ENCODE assay signal across 8 mouse cellular contexts in genomic region chr4:154927899-154928337, GRCm38 (mm10). TPM values are rescaled to one million over a fixed set of nuclear protein-coding genes. Genes with fewer than 3 reads are reported as not detected.
DNase-seq lines count a peak whose midpoint lies in the region; ATAC-seq and TF ChIP-seq lines count a peak whose summit lies in the region.

No protein-coding gene starts in this region.

- no peak for TF ChIP-seq CTCF in embryonic fibroblast, embryonic 13.5 days (IDR thresholded peaks at IDR 0.05; ENCODE audit: borderline replicate concordance, insufficient read depth, low read length)
- no peak for TF ChIP-seq CTCF in liver, embryonic 14.5 days (IDR thresholded peaks at IDR 0.05; ENCODE audit: low read depth)
- TF ChIP-seq CTCF in spleen, adult 2 months (IDR thresholded peaks at IDR 0.05; ENCODE audit: extremely low read depth, insufficient read depth, insufficient read length, insufficient replicate concordance) = no peak

- no peak for DNase-seq in forebrain, embryonic 11.5 days (ENCODE audit: low spot score)
- no peak for DNase-seq in liver, embryonic 14.5 days (ENCODE audit: low read depth in 3 of 3, low spot score in 3 of 3)
- DNase-seq in spleen, adult 2 months (ENCODE audit: low read depth in 1 of 2, low spot score in 2 of 2) = peak; percentile 38 to 45
- DNase-seq in frontal cortex, postnatal 10 days (ENCODE audit: low spot score in 2 of 2) = no peak
- no peak for DNase-seq in retina, embryonic 14.5 days (ENCODE audit: low spot score)

- no peaks in the 10 kb centered on the region for H3K36me3 ChIP-seq in forebrain, embryonic 11.5 days (ENCODE audit: control insufficient read depth, insufficient read depth, low read length)
- no peaks in the 10 kb centered on the region for H3K36me3 ChIP-seq in forebrain, embryonic 15.5 days
- peaks cover 39% of the 10 kb centered on the region for H3K36me3 ChIP-seq in liver, embryonic 14.5 days (replicated peaks; ENCODE audit: control insufficient read depth, insufficient read depth, low read depth)
- H3K36me3 ChIP-seq in spleen, adult 2 months (ENCODE audit: control insufficient read depth, insufficient read depth, low read length) = peaks cover 23% of the 10 kb centered on the region

- H3K9me3 ChIP-seq in forebrain, embryonic 11.5 days (ENCODE audit: control insufficient read depth, low read length) = no peaks in the 10 kb centered on the region
- no peaks in the 10 kb centered on the region for H3K9me3 ChIP-seq in forebrain, embryonic 15.5 days
- H3K9me3 ChIP-seq in liver, embryonic 14.5 days (ENCODE audit: control insufficient read depth, low read length) = no peaks in the 10 kb centered on the region

- no peaks in the 10 kb centered on the region for H3K27me3 ChIP-seq in forebrain, embryonic 11.5 days (ENCODE audit: control insufficient read depth, insufficient read depth, low read length)
- H3K27me3 ChIP-seq in forebrain, embryonic 15.5 days = no peaks in the 10 kb centered on the region
- H3K27me3 ChIP-seq in liver, embryonic 14.5 days (ENCODE audit: control insufficient read depth, insufficient read depth, low read length) = no peaks in the 10 kb centered on the region
- H3K27me3 ChIP-seq in spleen, adult 2 months (ENCODE audit: control insufficient read depth, insufficient read depth, low read length) = no peaks in the 10 kb centered on the region

- ATAC-seq in forebrain, embryonic 11.5 days (replicated peaks; ENCODE audit: low FRiP score) = no peak
- ATAC-seq in forebrain, embryonic 15.5 days (replicated peaks) = no peak
- ATAC-seq in inflammation-experienced regulatory T-cells, adult 6 months = peak; percentile 86
- peak; percentile 73 for ATAC-seq in liver, embryonic 14.5 days (ENCODE audit: insufficient read depth)

- TF ChIP-seq POLR2A in embryonic fibroblast, embryonic 13.5 days (IDR thresholded peaks at IDR 0.05; ENCODE audit: low read depth, low read length) = no peak
- TF ChIP-seq POLR2A in spleen, adult 2 months (IDR thresholded peaks at IDR 0.05; ENCODE audit: low read depth, low read length) = no peak

- WGBS in forebrain, embryonic 11.5 days = 65% methylated on average over 5 of the region's 5 CpGs
- 79% methylated on average over 5 of the region's 5 CpGs for WGBS in forebrain, embryonic 15.5 days
- WGBS in liver, embryonic 14.5 days (ENCODE audit: insufficient replicate concordance) = under 1% methylated on average over 5 of the region's 5 CpGs
- WGBS in spleen, adult 2 months = 0% methylated on average over 5 of the region's 5 CpGs

- no peak for TF ChIP-seq EP300 in liver, embryonic 14.5 days (IDR thresholded peaks at IDR 0.05; ENCODE audit: low read depth)

- H3K27ac ChIP-seq in forebrain, embryonic 11.5 days (ENCODE audit: low read depth, low read length) = peak overlapping the region; percentile 13; the same call in 1 of the 2 replicates
- H3K27ac ChIP-seq in forebrain, embryonic 15.5 days (replicated peaks) = no peak overlapping the region
- H3K27ac ChIP-seq in embryonic fibroblast, embryonic 13.5 days (ENCODE audit: insufficient read depth, low read length) = 0 out of 2 replicates have a peak overlapping the region, but pooled peaks have one; percentile 12
- H3K27ac ChIP-seq in liver, embryonic 14.5 days = peak overlapping the region; percentile 98
- H3K27ac ChIP-seq in spleen, adult 2 months (ENCODE audit: insufficient read depth, low read length) = peak overlapping the region; percentile 93

- H3K4me3 ChIP-seq in forebrain, embryonic 11.5 days (ENCODE audit: low read depth, low read length) = no peak overlapping the region
- H3K4me3 ChIP-seq in forebrain, embryonic 15.5 days = no peak overlapping the region
- H3K4me3 ChIP-seq in embryonic fibroblast, embryonic 13.5 days (ENCODE audit: insufficient read depth, low read length) = peak overlapping the region; percentile 15; the same call in 1 of the 2 replicates
- peak overlapping the region; percentile 90 to 95 for H3K4me3 ChIP-seq in liver, embryonic 14.5 days (ENCODE audit: insufficient read depth in 1 of 2, low read depth in 2 of 2, low read length in 2 of 2)
- H3K4me3 ChIP-seq in spleen, adult 2 months (ENCODE audit: extremely low read depth, insufficient read depth, insufficient read length) = peak overlapping the region; percentile 77

- H3K4me1 ChIP-seq in forebrain, embryonic 11.5 days (replicated peaks; ENCODE audit: control insufficient read depth, insufficient read depth, low read length) = no peaks in the 10 kb centered on the region
- H3K4me1 ChIP-seq in forebrain, embryonic 15.5 days = no peaks in the 10 kb centered on the region
- H3K4me1 ChIP-seq in embryonic fibroblast, embryonic 13.5 days (ENCODE audit: control insufficient read depth, insufficient read depth, low read length) = no peaks in the 10 kb centered on the region
- H3K4me1 ChIP-seq in liver, embryonic 14.5 days (replicated peaks; ENCODE audit: control insufficient read depth in 2 of 2, insufficient read depth in 2 of 2, low read length in 1 of 2) = peaks cover 41 to 48% of the 10 kb centered on the region in 2 experiments
- peaks cover 19% of the 10 kb centered on the region; the same call in 1 of the 2 replicates for H3K4me1 ChIP-seq in spleen, adult 2 months (ENCODE audit: control insufficient read depth, insufficient read depth, insufficient read length)

- no peak overlapping the region for H3K9ac ChIP-seq in forebrain, embryonic 11.5 days (ENCODE audit: low read length)
- H3K9ac ChIP-seq in forebrain, embryonic 15.5 days (replicated peaks) = no peak overlapping the region
- peak overlapping the region; percentile 97 for H3K9ac ChIP-seq in liver, embryonic 14.5 days (replicated peaks)

- H3K4me2 ChIP-seq in forebrain, embryonic 11.5 days (ENCODE audit: low read depth, low read length, severe bottlenecking) = no peak overlapping the region
- no peak overlapping the region for H3K4me2 ChIP-seq in forebrain, embryonic 15.5 days (replicated peaks)
- H3K4me2 ChIP-seq in liver, embryonic 14.5 days (ENCODE audit: low read depth) = peak overlapping the region; percentile 76

RNA-seq across cellular contexts. Expression of gene Tnfrsf14, which starts 0.4 kb away (rescaled TPM):
- 0.61 and 1.4 TPM in 2 replicates for polyA plus RNA-seq in forebrain, embryonic 11.5 days (2014; fragmentation: Nextera tagmentation; extraction: Ambion mirVana)
- polyA plus RNA-seq in forebrain, embryonic 15.5 days (2015; fragmentation: Nextera tagmentation; extraction: Ambion mirVana) = 0.36 TPM in 1 of 2 replicates, not detected in the other
- polyA plus RNA-seq in embryonic fibroblast, embryonic 13.5 days (2011; ENCODE audit: insufficient read length, low read depth, missing spikeins) = 4.8 and 17.6 TPM in 2 replicates
- 100 to 1,000 TPM in 2 of 3 experiments, 10 to 100 TPM in 1; 10.2 to 157 (median 117) TPM for polyA plus RNA-seq in inflammation-experienced regulatory T-cells, adult 6 months (2017; shearing (Covaris generic))
- polyA plus RNA-seq in liver, embryonic 14.5 days (2012; rRNA removed) = 122 and 308 TPM in 2 replicates
- polyA plus RNA-seq in liver, embryonic 14.5 days (2014; fragmentation: Nextera tagmentation; extraction: Ambion mirVana) = 37.0 and 38.7 TPM in 2 replicates
- 210 and 232 TPM in 2 replicates for polyA plus RNA-seq in spleen, adult 2 months (2012; rRNA removed)

RNA-seq across cellular contexts. Expression of gene Fam213b, which starts 29.0 kb away (rescaled TPM):
- polyA plus RNA-seq in forebrain, embryonic 11.5 days (2014; fragmentation: Nextera tagmentation; extraction: Ambion mirVana) = 29.4 and 32.0 TPM in 2 replicates
- 36.8 and 40.5 TPM in 2 replicates for polyA plus RNA-seq in forebrain, embryonic 15.5 days (2015; fragmentation: Nextera tagmentation; extraction: Ambion mirVana)
- 13.2 and 13.7 TPM in 2 replicates for polyA plus RNA-seq in embryonic fibroblast, embryonic 13.5 days (2011; ENCODE audit: insufficient read length, low read depth, missing spikeins)
- polyA plus RNA-seq in inflammation-experienced regulatory T-cells, adult 6 months (2017; shearing (Covaris generic)) = 10 to 100 TPM in 2 of 3 experiments, 1 to 10 TPM in 1; 2.8 to 17.4 (median 15.1) TPM
- 4.0 and 5.8 TPM in 2 replicates for polyA plus RNA-seq in liver, embryonic 14.5 days (2012; rRNA removed)
- 9.3 and 9.8 TPM in 2 replicates for polyA plus RNA-seq in liver, embryonic 14.5 days (2014; fragmentation: Nextera tagmentation; extraction: Ambion mirVana)
- polyA plus RNA-seq in spleen, adult 2 months (2012; rRNA removed) = 22.2 and 33.6 TPM in 2 replicates

RNA-seq across cellular contexts. Expression of gene Hes5, which starts 32.8 kb away (rescaled TPM):
- polyA plus RNA-seq in forebrain, embryonic 11.5 days (2014; fragmentation: Nextera tagmentation; extraction: Ambion mirVana) = 313 and 318 TPM in 2 replicates
- polyA plus RNA-seq in forebrain, embryonic 15.5 days (2015; fragmentation: Nextera tagmentation; extraction: Ambion mirVana) = 125 and 127 TPM in 2 replicates
- not detected in 2 replicates for polyA plus RNA-seq in embryonic fibroblast, embryonic 13.5 days (2011; ENCODE audit: insufficient read length, low read depth, missing spikeins)
- polyA plus RNA-seq in inflammation-experienced regulatory T-cells, adult 6 months (2017; shearing (Covaris generic)) = 1 to 10 TPM in 2 of 3 experiments, not detected in 1; 1.2 to 1.3 TPM
- 0.04 and 0.16 TPM in 2 replicates for polyA plus RNA-seq in liver, embryonic 14.5 days (2012; rRNA removed)
- polyA plus RNA-seq in liver, embryonic 14.5 days (2014; fragmentation: Nextera tagmentation; extraction: Ambion mirVana) = not detected in 2 replicates
- polyA plus RNA-seq in spleen, adult 2 months (2012; rRNA removed) = 5.4 and 10.5 TPM in 2 replicates

RNA-seq across cellular contexts. Expression of gene Pank4, which starts 36.0 kb away (rescaled TPM):
- 43.1 and 49.1 TPM in 2 replicates for polyA plus RNA-seq in forebrain, embryonic 11.5 days (2014; fragmentation: Nextera tagmentation; extraction: Ambion mirVana)
- 43.5 and 48.9 TPM in 2 replicates for polyA plus RNA-seq in forebrain, embryonic 15.5 days (2015; fragmentation: Nextera tagmentation; extraction: Ambion mirVana)
- polyA plus RNA-seq in embryonic fibroblast, embryonic 13.5 days (2011; ENCODE audit: insufficient read length, low read depth, missing spikeins) = 19.0 and 19.8 TPM in 2 replicates
- polyA plus RNA-seq in inflammation-experienced regulatory T-cells, adult 6 months (2017; shearing (Covaris generic)) = 10 to 100 TPM; 22.1 to 59.6 (median 49.1) TPM
- polyA plus RNA-seq in liver, embryonic 14.5 days (2012; rRNA removed) = 27.9 and 32.5 TPM in 2 replicates
- polyA plus RNA-seq in liver, embryonic 14.5 days (2014; fragmentation: Nextera tagmentation; extraction: Ambion mirVana) = 19.5 and 21.6 TPM in 2 replicates
- polyA plus RNA-seq in spleen, adult 2 months (2012; rRNA removed) = 58.0 and 69.5 TPM in 2 replicates

RNA-seq across cellular contexts. Expression of gene Mmel1, which starts 58.5 kb away (rescaled TPM):
- 0.21 TPM in 1 of 2 replicates, not detected in the other for polyA plus RNA-seq in forebrain, embryonic 11.5 days (2014; fragmentation: Nextera tagmentation; extraction: Ambion mirVana)
- 0.36 and 0.56 TPM in 2 replicates for polyA plus RNA-seq in forebrain, embryonic 15.5 days (2015; fragmentation: Nextera tagmentation; extraction: Ambion mirVana)
- polyA plus RNA-seq in embryonic fibroblast, embryonic 13.5 days (2011; ENCODE audit: insufficient read length, low read depth, missing spikeins) = not detected in 2 replicates
- not detected for polyA plus RNA-seq in inflammation-experienced regulatory T-cells, adult 6 months (2017; shearing (Covaris generic))
- 2.1 and 2.4 TPM in 2 replicates for polyA plus RNA-seq in liver, embryonic 14.5 days (2012; rRNA removed)
- 2.7 and 2.9 TPM in 2 replicates for polyA plus RNA-seq in liver, embryonic 14.5 days (2014; fragmentation: Nextera tagmentation; extraction: Ambion mirVana)
- polyA plus RNA-seq in spleen, adult 2 months (2012; rRNA removed) = 0.22 TPM in 2 replicates

Comparison
In these comparisons a context has a peak if more than half of its experiments do, and no peak if none do; other contexts are left out.
1. ATAC-seq: peak in inflammation-experienced regulatory T-cells, adult 6 months (single experiment) and liver, embryonic 14.5 days (single experiment); none in forebrain, embryonic 11.5 days (single experiment) and forebrain, embryonic 15.5 days (single experiment).
2. DNase-seq: peak in spleen, adult 2 months (2 of 2); none in forebrain, embryonic 11.5 days (single experiment), liver, embryonic 14.5 days (0 of 3), frontal cortex, postnatal 10 days (0 of 2) and retina, embryonic 14.5 days (single experiment).
3. H3K4me3 ChIP-seq: peak in embryonic fibroblast, embryonic 13.5 days (single experiment), liver, embryonic 14.5 days (2 of 2) and spleen, adult 2 months (single experiment); none in forebrain, embryonic 11.5 days (single experiment) and forebrain, embryonic 15.5 days (single experiment).
4. RNA of gene Hes5, which starts 32.8 kb away (polyA plus RNA-seq): 313 to 318 TPM in forebrain, embryonic 11.5 days and 125 to 127 TPM in forebrain, embryonic 15.5 days; 5.4 to 10.5 TPM in spleen, adult 2 months, 1.2 to 1.3 TPM in inflammation-experienced regulatory T-cells, adult 6 months, 0.04 to 0.16 TPM in liver, embryonic 14.5 days and not detected in embryonic fibroblast, embryonic 13.5 days; every median in the first group is over 10 times any median in the second.